Mouse (Mus musculus) ES-E14 (cell line): ENCODE results near the gene Acss3. TPM values are rescaled to one million over a fixed set of nuclear protein-coding genes. Genes with fewer than 3 reads are reported as not detected.

Source experiments
- DNase-seq: peaks from one replicate; pipeline ENCODE4 v3.0.0-alpha.2; 2013; ENCODE audit warnings: low read depth, low spot score
- H3K27ac ChIP-seq: 2 replicates; pipeline ENCODE4 v1.5.1; 2012; ENCODE audit warnings: low read depth, mild to moderate bottlenecking, low read length, moderate library complexity, mixed read lengths; ENCODE audit not compliant: poor library complexity, insufficient read depth, severe bottlenecking
- H3K36me3 ChIP-seq: 2 replicates; pipeline ENCODE4 v1.6.1; 2012; ENCODE audit warnings: mild to moderate bottlenecking, low read length, moderate library complexity, mixed read lengths; ENCODE audit not compliant: control insufficient read depth, poor library complexity, insufficient read depth, severe bottlenecking
- H3K4me1 ChIP-seq, 2 experiments: fragments of 150-350 bp in 1 of 2; sonication (generic) in 1 of 2; 2 replicates each; pipeline ENCODE4 v1.6.1; 2012; ENCODE audit warnings: low read length in 2 of 2, mild to moderate bottlenecking in 1 of 2, mixed read lengths in 1 of 2; ENCODE audit not compliant: control insufficient read depth in 2 of 2, insufficient read depth in 2 of 2, poor library complexity in 1 of 2
- H3K4me3 ChIP-seq, 2 experiments: fragments of 150-350 bp in 1 of 2; sonication (generic) in 1 of 2; 2 replicates each; pipeline ENCODE4 v1.5.1; 2012; ENCODE audit warnings: low read length in 2 of 2, low read depth in 1 of 2, mild to moderate bottlenecking in 1 of 2, mixed read lengths in 1 of 2; ENCODE audit not compliant: insufficient read depth in 1 of 2, poor library complexity in 1 of 2, severe bottlenecking in 1 of 2
- H3K9ac ChIP-seq: 2 replicates; pipeline ENCODE4 v1.6.1; 2012; ENCODE audit warnings: low read depth, mild to moderate bottlenecking, low read length, mixed read lengths; ENCODE audit not compliant: poor library complexity, insufficient read depth, severe bottlenecking
- H3K9me3 ChIP-seq: fragments of 150-350 bp; sonication (generic); 2 replicates; pipeline ENCODE4 v1.6.1; 2012; ENCODE audit warnings: low read depth, mild to moderate bottlenecking, low read length; ENCODE audit not compliant: control insufficient read depth, insufficient read depth
- CHD2 ChIP-seq: IDR thresholded peaks from 2 replicates; pipeline ENCODE4 v1.6.1; 2014; ENCODE audit warnings: mild to moderate bottlenecking, low read depth, low read length, inconsistent platforms
- HCFC1 ChIP-seq: IDR thresholded peaks from 2 replicates; pipeline ENCODE4 v1.6.1; 2012; ENCODE audit warnings: low read length, inconsistent platforms, borderline replicate concordance; ENCODE audit not compliant: insufficient read depth
- MAFK ChIP-seq: IDR thresholded peaks from 2 replicates; pipeline ENCODE4 v1.6.1; 2014; ENCODE audit warnings: mild to moderate bottlenecking, low read depth, low read length, inconsistent platforms; ENCODE audit not compliant: insufficient read depth
- ZC3H11A ChIP-seq: IDR thresholded peaks from 2 replicates; pipeline ENCODE4 v1.6.1; 2012; ENCODE audit warnings: low read depth, mild to moderate bottlenecking, inconsistent platforms, low read length, borderline replicate concordance
- ZNF384 ChIP-seq: IDR thresholded peaks from 2 replicates; pipeline ENCODE4 v1.6.1; 2012; ENCODE audit warnings: low read depth, low read length, inconsistent platforms
- in situ Hi-C, 2 experiments: fragments of 600-800 bp; cut with MboI; formaldehyde crosslinking; loops; one replicate each; pipeline ENCODE4 v1.15.1; 2025; ENCODE audit warnings: low sequenced_read_pairs in 2 of 2, inconsistent platforms in 1 of 2; ENCODE audit not compliant: unreplicated experiment in 2 of 2
- total RNA-seq: library from RNA; depleted of rRNA; stranded (reverse); fragments of 300-350 nt; gene quantifications from 2 replicates; pipeline ENCODE4 v1.2.3, GENCODE M21; 2012

Gene Acss3
- total RNA-seq, 1 experiment = 0.22 TPM

DNA sequence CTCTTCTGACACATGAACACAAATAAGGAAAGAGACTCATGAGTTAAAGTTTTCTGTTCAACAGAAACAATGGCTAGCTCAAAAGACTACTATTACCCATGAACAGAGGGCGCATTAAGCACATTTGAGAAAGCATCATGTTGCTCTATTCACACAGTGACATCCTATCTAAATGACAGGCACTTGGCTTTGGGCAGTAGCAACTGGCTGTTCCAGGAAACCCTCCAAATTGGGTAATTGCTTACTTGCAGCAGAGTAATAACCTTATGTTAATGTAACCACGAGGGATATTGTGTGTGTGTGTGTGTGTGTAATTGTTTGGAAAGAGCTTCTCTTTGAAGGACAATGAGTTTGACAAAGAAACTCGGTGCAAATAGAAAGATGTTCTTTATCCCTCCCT, 29.0 kb downstream of the Acss3 start:
- Histone ChIP-seq H3K36me3 (no peaks in the 10 kb centered on the region), H3K9ac (no peak overlapping the region), H3K27ac (no peak overlapping the region), H3K4me1 (no peaks in the 10 kb centered on the region), H3K4me3 (no peak overlapping the region), H3K9me3 (no peaks in the 10 kb centered on the region)
- in situ Hi-C loops = no loop called here
- no peak for TF ChIP-seq CHD2
- TF ChIP-seq ZNF384 = no peak
- no peak for TF ChIP-seq ZC3H11A
- TF ChIP-seq MAFK = no peak
- no peak for TF ChIP-seq HCFC1
- DNase-seq = no peak

DNA sequence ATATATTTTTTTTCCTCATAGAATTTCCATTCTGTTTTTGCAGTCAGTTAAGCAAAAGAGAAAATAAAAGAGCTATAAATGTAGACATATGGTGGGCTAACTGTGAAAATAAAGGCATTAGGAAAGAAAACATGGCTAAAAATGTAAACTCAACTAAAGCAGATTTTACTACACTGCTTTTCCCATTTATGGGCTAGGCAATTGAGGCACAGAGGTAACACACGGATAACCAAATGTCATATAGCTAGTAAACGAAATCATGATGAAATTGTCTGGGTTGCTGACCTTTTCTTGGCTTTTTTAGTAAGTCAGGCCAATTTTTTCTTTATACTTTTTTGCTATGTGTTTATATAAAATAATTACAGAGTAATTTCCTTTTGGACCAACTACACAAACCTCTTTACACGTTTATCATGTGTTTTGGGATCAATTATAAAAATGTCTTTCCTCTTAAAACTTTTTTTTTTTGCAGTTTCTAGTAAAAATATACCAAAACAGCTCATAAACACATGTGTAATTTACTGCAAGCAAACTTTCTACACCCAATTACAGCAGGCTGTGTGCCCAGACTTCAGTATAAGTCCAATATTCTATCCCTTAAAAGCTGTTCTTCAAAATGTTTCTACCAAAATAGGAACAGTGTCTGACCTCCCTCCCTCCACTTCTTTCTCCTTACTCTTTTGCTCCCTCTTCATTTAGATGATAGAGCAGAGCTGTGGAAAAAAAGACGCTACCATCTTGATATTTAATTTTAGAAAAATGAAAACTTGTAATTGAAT, 69.4 kb downstream of the Acss3 start:
- Histone ChIP-seq H3K9ac (no peak overlapping the region), H3K27ac (no peak overlapping the region), H3K4me1 (no peaks in the 10 kb centered on the region), H3K4me3 (no peak overlapping the region), H3K36me3 (no peaks in the 10 kb centered on the region), H3K9me3 (no peaks in the 10 kb centered on the region)
- in situ Hi-C loops = no loop called here
- no peak for DNase-seq
- TF ChIP-seq HCFC1 (no peak), CHD2 (no peak), ZNF384 (no peak), ZC3H11A (no peak), MAFK (no peak)

DNA sequence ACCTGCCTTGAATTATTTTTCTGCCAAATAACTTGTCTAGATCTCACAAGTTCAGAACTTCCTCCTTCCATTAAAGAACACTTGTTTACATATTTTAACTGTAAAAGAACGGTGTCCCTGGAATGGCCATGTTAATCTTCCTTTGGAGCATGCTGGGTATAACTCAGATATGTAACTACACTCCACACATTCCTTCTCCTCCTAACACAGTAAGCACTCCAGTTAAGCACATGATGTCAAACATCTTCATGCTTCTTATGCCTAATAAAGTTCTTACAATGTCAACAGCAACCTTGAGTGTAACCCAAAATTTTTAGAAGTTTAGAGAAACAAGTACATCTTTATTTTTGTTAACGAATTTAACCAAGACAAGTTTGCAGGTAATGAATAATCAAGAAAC, 73.0 kb downstream of the Acss3 start:
- Histone ChIP-seq H3K4me1 (no peaks in the 10 kb centered on the region), H3K4me3 (no peak overlapping the region), H3K27ac (no peak overlapping the region), H3K9me3 (no peaks in the 10 kb centered on the region), H3K36me3 (no peaks in the 10 kb centered on the region), H3K9ac (no peak overlapping the region)
- in situ Hi-C loops = no loop called here
- TF ChIP-seq MAFK = no peak
- TF ChIP-seq ZNF384 = no peak
- no peak for TF ChIP-seq HCFC1
- no peak for TF ChIP-seq ZC3H11A
- no peak for TF ChIP-seq CHD2
- DNase-seq = no peak

DNA sequence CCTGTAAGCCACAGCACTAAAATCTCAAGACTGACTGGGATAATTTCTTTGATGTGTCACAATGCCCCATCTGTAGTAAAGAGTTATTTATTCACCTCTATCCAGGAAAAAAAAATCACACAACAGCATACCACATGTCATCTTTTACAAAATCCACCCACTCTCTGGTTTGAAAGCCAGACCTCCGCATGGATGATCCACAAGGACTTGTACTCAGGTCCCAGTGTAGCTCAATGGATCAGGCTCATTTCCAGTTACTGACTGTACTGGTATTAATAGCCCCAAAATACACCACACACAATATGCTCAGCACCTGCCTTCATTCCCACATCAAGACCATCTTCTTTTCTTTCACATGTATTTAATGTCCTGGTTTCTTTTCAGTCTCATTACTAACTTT, 80.8 kb downstream of the Acss3 start:
- in situ Hi-C loops = no loop called here
- TF ChIP-seq ZC3H11A (no peak), CHD2 (no peak), ZNF384 (no peak), MAFK (no peak), HCFC1 (no peak)
- DNase-seq = no peak
- no peaks in the 10 kb centered on the region for H3K9me3 ChIP-seq
- no peak overlapping the region for H3K4me3 ChIP-seq
- H3K27ac ChIP-seq = no peak overlapping the region
- no peak overlapping the region for H3K9ac ChIP-seq
- no peaks in the 10 kb centered on the region for H3K4me1 ChIP-seq
- H3K36me3 ChIP-seq = no peaks in the 10 kb centered on the region
